Mouse (Mus musculus): ENCODE results near the gene Trim29.

Gene Trim29

DNA sequence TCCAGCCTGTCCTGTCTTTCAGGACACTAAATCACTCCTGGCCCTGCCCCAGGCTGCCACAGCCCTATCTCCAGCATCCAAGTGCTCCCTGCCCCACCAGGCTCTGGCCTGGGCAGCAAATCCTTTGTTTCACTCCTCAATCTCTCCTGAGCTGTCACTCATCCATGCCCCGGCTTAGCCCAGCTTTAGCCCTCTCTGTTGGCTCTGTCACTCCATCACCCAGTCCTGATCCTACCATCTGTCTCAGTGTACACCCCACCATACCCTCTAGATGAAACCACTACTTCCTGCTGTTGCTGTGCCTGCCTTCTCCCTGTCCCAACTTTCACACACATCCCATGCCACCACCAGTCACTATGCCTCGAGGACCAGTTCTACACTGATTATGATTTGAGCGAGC is 73.8 kb downstream of the Trim29 start:
- DNase-seq (ENCODE audit: low spot score in 2 of 2) = no peak
